Mouse (Mus musculus) heart, embryonic 11.5 days (tissue): ENCODE data around the gene Sema7a. TPM values are rescaled to one million over a fixed set of nuclear protein-coding genes. Genes with fewer than 3 reads are reported as not detected.
A peak's percentile ranks its signal among the peaks of the same experiment; 100 is the strongest.

Experiments
- ATAC-seq: fragments of 200-750 bp; cut with Nextera tagmentation; replicated peaks from 2 replicates; pipeline ENCODE4 v1.8.0; 2017; ENCODE audit warnings: moderate library complexity; ENCODE audit not compliant: insufficient number of reproducible peaks, low FRiP score, low TSS enrichment
- H3K27ac ChIP-seq: fragments of 300-500 bp; sonication (generic); 2 replicates; pipeline ENCODE4 v1.5.1; 2014; ENCODE audit warnings: mild to moderate bottlenecking, low read depth, low read length
- H3K27me3 ChIP-seq: fragments of 300-500 bp; sonication (generic); 2 replicates; pipeline ENCODE4 v1.6.1; 2014; ENCODE audit warnings: mild to moderate bottlenecking, low read length, mixed read lengths; ENCODE audit not compliant: control insufficient read depth, insufficient read depth
- H3K36me3 ChIP-seq: fragments of 300-500 bp; sonication (generic); 2 replicates; pipeline ENCODE4 v1.6.1; 2014; ENCODE audit warnings: mild to moderate bottlenecking, low read length, moderate library complexity, mixed read lengths; ENCODE audit not compliant: control insufficient read depth, insufficient read depth
- H3K4me1 ChIP-seq: fragments of 300-500 bp; sonication (generic); 2 replicates; pipeline ENCODE4 v1.6.1; 2014; ENCODE audit warnings: low read length; ENCODE audit not compliant: control insufficient read depth, insufficient read depth
- H3K4me2 ChIP-seq: fragments of 300-500 bp; sonication (generic); 2 replicates; pipeline ENCODE4 v1.6.1; 2014; ENCODE audit warnings: mild to moderate bottlenecking, moderate library complexity
- H3K4me3 ChIP-seq: fragments of 300-500 bp; sonication (generic); 2 replicates; pipeline ENCODE4 v1.5.1; 2014; ENCODE audit warnings: low read depth, low read length
- H3K9ac ChIP-seq: fragments of 300-500 bp; sonication (generic); 2 replicates; pipeline ENCODE4 v1.6.1; 2014; ENCODE audit warnings: mild to moderate bottlenecking, low read depth, low read length, moderate library complexity
- H3K9me3 ChIP-seq: fragments of 300-500 bp; sonication (generic); replicated peaks from 2 replicates; pipeline ENCODE4 v1.6.1; 2016; ENCODE audit warnings: low read length; ENCODE audit not compliant: control insufficient read depth
- WGBS: fragments of 180-500 bp; shearing (Covaris S2); extraction: QIAGEN DNeasy Blood & Tissue Kit; methylation state at CpG from one replicate; pipeline ENCODE4 v1.1.7; 2014; ENCODE audit not compliant: insufficient replicate concordance; 5-methylcytosine and 5-hydroxymethylcytosine counted together
- polyA plus RNA-seq: library from polyadenylated mRNA; unstranded; fragments of >200 nt; fragmentation: Nextera tagmentation; extraction: Ambion mirVana; gene quantifications from 2 replicates; pipeline ENCODE4 v1.2.1, GENCODE M21; 2014

Sema7a gene
- polyA plus RNA-seq = 0.17 and 0.18 TPM in 2 replicates

DNA sequence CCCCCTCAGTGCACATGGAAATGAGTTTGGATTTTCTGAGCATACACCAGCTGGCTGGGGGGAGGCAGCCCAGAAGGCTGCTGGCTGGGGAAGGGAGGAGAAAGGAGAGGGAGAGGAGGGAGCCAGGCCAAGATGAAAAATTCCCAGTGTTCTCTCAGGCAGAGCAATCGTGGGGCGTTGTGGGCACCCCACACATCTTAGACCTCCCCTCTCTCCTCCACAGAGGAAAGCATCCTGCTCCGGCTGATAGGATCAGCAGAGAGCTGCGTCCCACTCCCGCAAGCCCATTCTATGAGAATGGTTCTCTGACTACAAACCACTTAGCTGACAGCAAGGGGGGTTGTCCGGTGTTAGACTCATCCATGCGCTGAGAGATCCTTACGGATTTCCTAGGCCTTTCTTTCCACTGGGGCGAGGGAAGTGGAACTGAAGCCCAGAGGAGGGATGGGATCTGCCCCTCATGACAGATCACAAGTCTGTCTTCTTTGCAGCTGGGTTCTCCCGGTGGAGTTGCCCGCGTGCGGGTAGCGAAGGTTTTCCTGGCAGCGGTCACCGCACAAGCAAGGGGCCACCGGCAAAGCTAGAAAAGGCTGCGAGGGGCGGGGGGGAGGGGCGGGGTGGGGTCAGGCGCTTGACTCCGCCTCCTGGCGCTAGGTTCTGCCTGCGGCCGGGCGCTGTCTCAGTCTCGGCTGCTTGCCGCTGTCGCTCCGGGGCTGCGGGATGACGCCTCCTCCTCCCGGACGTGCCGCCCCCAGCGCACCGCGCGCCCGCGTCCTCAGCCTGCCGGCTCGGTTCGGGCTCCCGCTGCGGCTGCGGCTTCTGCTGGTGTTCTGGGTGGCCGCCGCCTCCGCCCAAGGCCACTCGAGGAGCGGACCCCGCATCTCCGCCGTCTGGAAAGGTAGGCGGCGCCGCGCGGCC lies at the start of gene Sema7a:
Sema7a (plus strand) TSS at position 682 of the 918 bp plus-strand sequence.
- Histone ChIP-seq H3K4me3 (peak within 1 kb of the TSS; percentile 80), H3K9me3 (no peaks in the 10 kb centered on the region), H3K27ac (no peak within 1 kb of the TSS), H3K4me2 (peak within 1 kb of the TSS; percentile 98), H3K36me3 (no peaks in the 10 kb centered on the region), H3K27me3 (peaks cover 66% of the 10 kb centered on the region), H3K4me1 (0 out of 2 replicates have a peak, but pooled peaks cover 6% of the 10 kb centered on the region), H3K9ac (peak within 1 kb of the TSS; percentile 64)
- peak; percentile 41; the same call in 1 of the 2 replicates for ATAC-seq
- 2% methylated on average over 54 of the region's 60 CpGs for WGBS

DNA sequence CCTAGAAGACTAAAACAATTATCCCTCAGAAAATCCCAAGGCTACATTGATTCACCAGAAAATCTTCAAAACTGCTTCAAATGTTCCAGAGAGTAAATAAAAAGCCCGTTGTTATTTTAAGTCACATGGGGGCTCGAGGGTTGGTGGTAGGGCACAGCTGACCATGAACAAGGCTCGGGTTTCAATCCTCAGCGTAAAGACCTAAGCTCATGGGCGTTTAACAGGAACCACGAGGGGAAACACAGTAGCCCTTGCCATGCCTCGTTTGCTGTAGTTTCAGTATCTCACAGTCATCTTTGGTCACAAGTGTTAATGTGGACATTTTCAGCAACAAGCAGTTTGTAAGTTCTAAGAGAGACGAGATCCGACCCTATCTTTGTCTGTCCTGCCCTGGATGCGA lies 39.4 kb upstream of the Sema7a start:
- H3K4me1 ChIP-seq = peaks cover 9% of the 10 kb centered on the region; the same call in 1 of the 2 replicates
- no peak overlapping the region for H3K27ac ChIP-seq
- no peaks in the 10 kb centered on the region for H3K27me3 ChIP-seq
- ATAC-seq = no peak
- no peak overlapping the region for H3K9ac ChIP-seq
- no peaks in the 10 kb centered on the region for H3K36me3 ChIP-seq
- 29% methylated on average over 10 of the region's 10 CpGs for WGBS
- 0 out of 2 replicates have a peak overlapping the region, but pooled peaks have one; percentile 0 for H3K4me3 ChIP-seq
- H3K9me3 ChIP-seq = no peaks in the 10 kb centered on the region
- peak overlapping the region; percentile 49 for H3K4me2 ChIP-seq

DNA sequence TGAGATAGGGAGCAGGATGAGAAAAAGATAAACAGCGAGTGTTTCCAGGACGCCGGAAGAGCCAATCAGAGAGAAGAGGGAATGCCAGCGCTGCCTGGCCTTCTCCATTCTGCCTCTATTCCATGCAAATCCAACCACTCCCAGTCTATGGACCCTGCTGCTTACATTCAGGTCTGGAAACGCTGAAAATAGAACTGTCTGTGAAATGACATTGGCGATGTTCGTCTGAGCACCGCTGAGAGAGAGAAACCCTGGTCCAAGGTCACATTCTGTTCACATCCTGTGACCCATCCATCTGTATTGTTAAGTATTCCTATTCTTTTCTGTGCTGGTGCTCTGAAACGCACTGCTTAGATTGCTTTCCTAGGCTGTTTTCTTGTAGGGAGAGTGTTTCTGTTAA lies 38.7 kb upstream of the Sema7a start:
- Histone ChIP-seq H3K9me3 (no peaks in the 10 kb centered on the region), H3K4me3 (0 out of 2 replicates have a peak overlapping the region, but pooled peaks have one; percentile 0), H3K4me1 (peaks cover 9% of the 10 kb centered on the region; the same call in 1 of the 2 replicates), H3K36me3 (no peaks in the 10 kb centered on the region), H3K9ac (no peak overlapping the region), H3K27ac (0 out of 2 replicates have a peak overlapping the region, but pooled peaks have one; percentile 42), H3K27me3 (no peaks in the 10 kb centered on the region), H3K4me2 (peak overlapping the region; percentile 49)
- ATAC-seq = no peak
- WGBS = 19% methylated on average over 9 of the region's 9 CpGs

DNA sequence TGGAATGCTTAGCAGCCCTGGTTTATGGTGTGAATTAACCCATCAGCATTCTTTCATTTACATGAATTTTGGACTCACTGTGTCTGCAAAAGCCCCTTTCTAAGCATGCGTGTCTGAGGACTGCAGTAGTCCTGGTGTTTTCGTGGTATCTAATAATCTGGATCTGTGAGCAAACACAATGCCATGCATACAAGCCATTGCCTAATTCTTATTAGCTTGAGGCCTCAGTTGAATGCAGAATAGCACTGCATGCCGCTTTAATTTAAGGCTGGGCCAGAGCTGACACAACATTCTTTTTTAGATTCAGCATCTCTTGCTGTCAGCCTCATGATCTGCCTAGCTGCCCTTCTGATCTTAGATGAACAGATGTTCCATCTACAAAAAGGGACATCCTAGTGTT lies 38.3 kb upstream of the Sema7a start:
- H3K36me3 ChIP-seq = no peaks in the 10 kb centered on the region
- H3K4me2 ChIP-seq = no peak overlapping the region
- H3K4me3 ChIP-seq = no peak overlapping the region
- no peak for ATAC-seq
- H3K27me3 ChIP-seq = no peaks in the 10 kb centered on the region
- no peaks in the 10 kb centered on the region for H3K9me3 ChIP-seq
- H3K4me1 ChIP-seq = peaks cover 9% of the 10 kb centered on the region; the same call in 1 of the 2 replicates
- H3K27ac ChIP-seq = 0 out of 2 replicates have a peak overlapping the region, but pooled peaks have one; percentile 42
- 80% methylated on average over 3 of the region's 3 CpGs for WGBS
- H3K9ac ChIP-seq = no peak overlapping the region

DNA sequence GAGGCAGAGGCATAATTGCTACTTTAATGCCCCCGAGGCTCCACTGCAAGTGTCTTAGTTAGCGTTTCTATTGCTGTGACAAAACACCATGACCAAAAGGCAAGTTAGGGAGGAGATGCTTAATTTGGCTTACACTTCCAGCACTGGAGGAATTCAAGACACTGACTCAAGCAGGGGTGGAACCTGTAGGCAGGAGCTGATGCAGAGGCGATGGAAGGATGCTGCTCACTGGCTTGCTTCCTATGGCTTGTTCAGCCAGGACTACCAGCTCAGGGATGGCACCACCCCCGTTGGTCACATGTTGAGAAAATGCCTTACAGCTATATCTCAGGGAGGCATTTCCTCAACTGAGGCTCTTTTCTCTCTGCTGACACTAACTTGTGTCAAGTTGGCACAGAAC lies 37.8 kb upstream of the Sema7a start:
- no peak overlapping the region for H3K4me3 ChIP-seq
- H3K27me3 ChIP-seq = no peaks in the 10 kb centered on the region
- H3K27ac ChIP-seq = no peak overlapping the region
- H3K4me1 ChIP-seq = peaks cover 9% of the 10 kb centered on the region; the same call in 1 of the 2 replicates
- no peaks in the 10 kb centered on the region for H3K9me3 ChIP-seq
- 77% methylated on average over 4 of the region's 4 CpGs for WGBS
- H3K4me2 ChIP-seq = no peak overlapping the region
- H3K36me3 ChIP-seq = no peaks in the 10 kb centered on the region
- H3K9ac ChIP-seq = no peak overlapping the region
- ATAC-seq = no peak

DNA sequence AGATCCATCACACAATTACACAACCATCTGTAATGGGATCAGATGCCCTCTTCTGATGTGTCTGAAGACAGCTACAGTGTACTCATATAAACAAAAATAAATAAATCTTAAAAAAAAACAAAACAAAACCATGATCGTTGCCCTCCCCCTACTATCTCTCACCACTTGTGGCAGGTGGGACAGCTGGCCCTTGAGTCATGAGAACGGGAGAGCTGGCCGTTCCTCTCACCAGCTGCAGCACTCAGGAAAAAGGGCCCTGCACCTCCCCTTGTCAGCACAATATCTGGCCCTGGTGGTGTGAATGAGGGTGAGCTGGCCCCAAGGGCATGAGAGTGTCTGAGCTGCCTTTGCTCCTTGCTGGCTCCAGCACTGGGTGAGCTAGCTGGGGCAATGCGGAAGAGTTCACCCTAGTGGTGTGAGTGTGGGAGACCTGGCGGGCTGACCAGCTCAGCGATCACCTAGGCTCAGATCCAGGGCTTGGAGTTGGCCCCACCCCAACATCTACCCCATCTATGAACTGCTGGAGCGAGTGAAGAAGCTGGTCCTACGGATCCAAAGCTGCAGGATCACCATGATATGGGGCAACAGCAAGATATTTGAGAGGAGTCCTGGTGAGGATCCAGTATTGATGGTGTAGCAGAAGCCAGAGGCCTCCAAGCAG lies 36.2 kb upstream of the Sema7a start:
- Histone ChIP-seq H3K27me3 (no peaks in the 10 kb centered on the region), H3K4me2 (no peak overlapping the region), H3K9ac (no peak overlapping the region), H3K27ac (no peak overlapping the region), H3K9me3 (no peaks in the 10 kb centered on the region), H3K36me3 (no peaks in the 10 kb centered on the region), H3K4me1 (peaks cover 9% of the 10 kb centered on the region; the same call in 1 of the 2 replicates), H3K4me3 (no peak overlapping the region)
- 46% methylated on average over 8 of the region's 8 CpGs for WGBS
- 0 out of 2 replicates have a peak, but pooled peaks have one; percentile 42 for ATAC-seq

DNA sequence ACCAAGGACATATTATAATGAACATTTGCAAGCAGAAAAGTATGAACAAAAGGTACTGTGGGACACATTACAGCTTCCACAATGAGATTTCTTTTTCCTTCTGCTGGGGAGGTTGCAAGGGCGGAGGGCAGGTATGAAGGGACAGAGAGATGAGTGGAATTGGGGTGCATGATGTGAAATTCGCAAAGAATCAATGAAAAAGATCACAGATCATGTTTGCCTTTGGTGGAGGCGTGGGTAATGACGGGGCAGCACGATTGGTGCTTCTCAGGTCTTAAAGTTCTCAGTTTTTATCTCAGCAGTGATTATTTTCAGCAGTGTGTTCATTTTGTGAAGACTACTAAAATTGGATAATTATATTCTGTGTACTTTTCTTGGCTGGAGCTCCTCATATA lies 35.7 kb upstream of the Sema7a start:
- 86% methylated on average over 5 of the region's 5 CpGs for whole genome bisulfite sequencing
- no peak overlapping the region for H3K9ac ChIP-seq
- H3K36me3 ChIP-seq = no peaks in the 10 kb centered on the region
- H3K27me3 ChIP-seq = no peaks in the 10 kb centered on the region
- ATAC-seq = no peak
- no peak overlapping the region for H3K4me3 ChIP-seq
- H3K4me2 ChIP-seq = no peak overlapping the region
- H3K9me3 ChIP-seq = no peaks in the 10 kb centered on the region
- H3K27ac ChIP-seq = no peak overlapping the region
- peaks cover 9% of the 10 kb centered on the region; the same call in 1 of the 2 replicates for H3K4me1 ChIP-seq

DNA sequence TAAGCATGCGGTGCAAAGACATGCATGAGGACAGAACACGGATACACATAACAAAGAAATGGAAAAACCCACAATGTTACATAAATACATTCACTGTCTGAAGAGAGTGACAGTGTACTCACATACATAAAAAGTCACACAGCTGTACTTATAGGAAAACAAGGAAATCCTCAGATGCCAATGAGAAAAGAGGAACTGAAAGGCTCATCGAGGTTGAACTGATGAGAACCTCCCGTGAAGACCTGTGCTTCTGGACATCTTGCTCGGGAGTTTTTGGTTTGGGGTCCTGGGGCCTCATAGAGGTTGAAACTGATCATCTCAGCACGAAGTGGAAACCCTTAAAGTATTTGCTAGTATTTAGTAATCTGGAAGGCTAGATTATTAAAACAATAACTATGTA lies 32.7 kb upstream of the Sema7a start:
- Histone ChIP-seq H3K4me2 (no peak overlapping the region), H3K27ac (no peak overlapping the region), H3K4me1 (peaks cover 6% of the 10 kb centered on the region), H3K9me3 (no peaks in the 10 kb centered on the region), H3K27me3 (no peaks in the 10 kb centered on the region), H3K4me3 (no peak overlapping the region), H3K9ac (no peak overlapping the region), H3K36me3 (no peaks in the 10 kb centered on the region)
- 75% methylated on average over 6 of the region's 6 CpGs for WGBS
- no peak for ATAC-seq
